Mouse (Mus musculus) hindbrain, embryonic 16.5 days (tissue): ENCODE measurements at regions not wholly inside any gene's neighbourhood (a gene's known extent, or its start where the extent isn't known, plus 50 kb on each side); places are given as distances from the start of the nearest gene placed in this dataset.

ENCODE experiments used
- ATAC-seq: fragments of 200-750 bp; cut with Nextera tagmentation; 2 replicates; pipeline ENCODE4 v1.8.0; 2017; ENCODE audit warnings: moderate TSS enrichment, moderate library complexity
- H3K27ac ChIP-seq: fragments of 300-500 bp; sonication (generic); 2 replicates; pipeline ENCODE4 v1.5.1; 2014; ENCODE audit warnings: low read depth, mild to moderate bottlenecking, control low read depth, low read length, moderate library complexity
- H3K27me3 ChIP-seq: fragments of 300-500 bp; sonication (generic); replicated peaks from 2 replicates; pipeline ENCODE4 v1.6.1; 2014; ENCODE audit warnings: low read length; ENCODE audit not compliant: control insufficient read depth, insufficient read depth
- H3K36me3 ChIP-seq: fragments of 300-500 bp; sonication (generic); 2 replicates; pipeline ENCODE4 v1.6.1; 2014; ENCODE audit warnings: mild to moderate bottlenecking, low read length, moderate library complexity, mixed read lengths; ENCODE audit not compliant: control insufficient read depth, insufficient read depth
- H3K4me1 ChIP-seq: fragments of 300-500 bp; sonication (generic); 2 replicates; pipeline ENCODE4 v1.6.1; 2014; ENCODE audit warnings: low read depth, low read length; ENCODE audit not compliant: control insufficient read depth, insufficient read depth
- H3K4me2 ChIP-seq: fragments of 300-500 bp; sonication (generic); 2 replicates; pipeline ENCODE4 v1.6.1; 2014; ENCODE audit warnings: mild to moderate bottlenecking, low read length, control low read depth, moderate library complexity
- H3K4me3 ChIP-seq: fragments of 300-500 bp; sonication (generic); 2 replicates; pipeline ENCODE4 v1.5.1; 2014; ENCODE audit warnings: mild to moderate bottlenecking, low read length, control low read depth, moderate library complexity
- H3K9ac ChIP-seq: fragments of 300-500 bp; sonication (generic); 2 replicates; pipeline ENCODE4 v1.6.1; 2014; ENCODE audit warnings: low read depth, mild to moderate bottlenecking, control low read depth, low read length, moderate library complexity
- H3K9me3 ChIP-seq: fragments of 300-500 bp; sonication (generic); 2 replicates; pipeline ENCODE4 v1.6.1; 2014; ENCODE audit warnings: mild to moderate bottlenecking, low read length, moderate library complexity; ENCODE audit not compliant: control insufficient read depth
- WGBS: fragments of 180-500 bp; shearing (Covaris S2); extraction: QIAGEN DNeasy Blood & Tissue Kit; methylation state at CpG from one replicate; pipeline ENCODE4 v1.1.7; 2014; 5-methylcytosine and 5-hydroxymethylcytosine counted together

DNA sequence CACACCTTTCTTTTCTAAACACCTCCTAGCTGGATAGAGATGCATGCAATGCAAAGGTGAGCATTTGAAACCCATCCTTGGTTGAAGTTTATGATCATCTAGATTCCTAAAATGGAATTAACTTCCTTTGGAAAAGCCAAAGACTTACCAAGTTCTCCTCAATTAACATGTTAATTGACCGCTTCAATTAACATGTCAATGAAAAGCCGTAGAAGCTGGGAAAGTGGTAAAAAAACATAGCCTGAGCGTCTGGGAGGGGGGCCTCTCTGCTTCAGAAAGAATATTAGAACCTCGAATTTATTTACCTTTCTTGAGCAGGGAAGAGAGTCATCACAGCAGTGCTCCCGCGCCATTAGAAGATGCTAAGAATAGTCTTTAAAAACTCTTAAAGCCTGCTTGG is 338.5 kb downstream of the Sox9 start:
- Histone ChIP-seq H3K4me3 (no peak overlapping the region), H3K9me3 (no peaks in the 10 kb centered on the region), H3K27me3 (no peaks in the 10 kb centered on the region), H3K4me1 (peaks cover 18% of the 10 kb centered on the region), H3K27ac (peak overlapping the region; percentile 6; the same call in 1 of the 2 replicates), H3K36me3 (no peaks in the 10 kb centered on the region), H3K9ac (no peak overlapping the region), H3K4me2 (no peak overlapping the region)
- WGBS, result 30% methylated on average over 6 of the region's 6 CpGs
- ATAC-seq, result no peak

DNA sequence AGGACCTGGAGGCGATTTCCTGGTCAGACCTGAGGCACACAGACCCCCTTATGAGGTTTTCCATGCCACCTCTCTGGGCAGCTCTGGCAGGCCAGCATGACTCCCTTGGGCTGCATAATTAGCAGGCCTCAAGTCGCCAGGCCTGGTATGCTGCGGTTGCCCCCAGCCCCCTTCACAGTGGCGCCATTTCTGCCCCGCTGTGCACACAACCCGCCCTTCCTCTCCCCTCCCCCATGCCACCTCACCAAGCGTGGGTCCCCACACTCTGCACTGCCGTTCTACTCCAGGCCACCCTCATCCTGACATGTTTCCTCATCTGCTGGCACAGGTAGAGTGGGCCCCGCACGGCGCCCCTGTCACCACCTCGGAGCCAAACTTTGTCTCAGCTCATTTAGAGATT is 339.3 kb downstream of the Sox9 start:
- Histone ChIP-seq H3K27me3 (no peaks in the 10 kb centered on the region), H3K36me3 (no peaks in the 10 kb centered on the region), H3K4me1 (peaks cover 18% of the 10 kb centered on the region), H3K9me3 (no peaks in the 10 kb centered on the region), H3K27ac (peak overlapping the region; percentile 6; the same call in 1 of the 2 replicates), H3K4me3 (no peak overlapping the region), H3K4me2 (no peak overlapping the region), H3K9ac (no peak overlapping the region)
- WGBS, result 39% methylated on average over 11 of the region's 12 CpGs
- ATAC-seq, result 0 out of 2 replicates have a peak, but pooled peaks have one; percentile 56

- H3K27ac ChIP-seq, result no peak overlapping the region
- H3K4me3 ChIP-seq, result no peak overlapping the region
- H3K4me2 ChIP-seq, result no peak overlapping the region
- WGBS, result 49% methylated on average over 9 of the region's 9 CpGs
- H3K27me3 ChIP-seq, result no peaks in the 10 kb centered on the region
- ATAC-seq, result no peak
- no peak overlapping the region; the same call in 1 of the 2 replicates for H3K9ac ChIP-seq
- no peaks in the 10 kb centered on the region for H3K9me3 ChIP-seq
- peaks cover 18% of the 10 kb centered on the region for H3K4me1 ChIP-seq
- no peaks in the 10 kb centered on the region for H3K36me3 ChIP-seq
Measured at GRCm38 (mm10) chr11:113122137-113122536, 340.1 kb downstream of the Sox9 start.

- Histone ChIP-seq H3K27me3 (no peaks in the 10 kb centered on the region), H3K27ac (no peak overlapping the region), H3K4me2 (no peak overlapping the region), H3K9ac (no peak overlapping the region), H3K4me1 (peaks cover 18% of the 10 kb centered on the region), H3K4me3 (no peak overlapping the region), H3K36me3 (no peaks in the 10 kb centered on the region), H3K9me3 (no peaks in the 10 kb centered on the region)
- 46% methylated on average over 2 of the region's 2 CpGs for WGBS
- no peak for ATAC-seq
Measured at GRCm38 (mm10) chr11:113122964-113123363, 340.9 kb downstream of the Sox9 start.

DNA sequence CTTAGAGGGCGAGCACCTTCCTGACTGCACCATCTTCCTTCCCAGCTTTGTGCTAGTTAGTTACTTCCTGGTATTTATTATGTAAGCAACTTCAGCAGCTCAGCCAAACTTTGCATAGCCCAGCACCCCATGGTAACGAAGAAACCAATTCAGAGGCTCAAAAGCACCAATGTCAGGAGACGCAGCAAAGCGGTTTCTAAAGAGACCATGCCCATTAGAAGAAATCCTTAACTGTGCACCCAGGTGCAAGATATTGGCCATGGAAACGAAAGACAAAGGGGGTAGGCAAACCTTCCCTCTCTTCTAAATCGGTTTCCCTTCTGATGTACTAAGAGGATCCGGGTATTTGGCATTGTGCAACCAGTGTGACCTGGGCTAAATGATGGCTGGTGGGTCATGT is 343.8 kb downstream of the Sox9 start:
- Histone ChIP-seq H3K27me3 (no peaks in the 10 kb centered on the region), H3K27ac (no peak overlapping the region), H3K4me1 (peaks cover 17% of the 10 kb centered on the region), H3K36me3 (no peaks in the 10 kb centered on the region), H3K9ac (no peak overlapping the region), H3K9me3 (no peaks in the 10 kb centered on the region), H3K4me3 (no peak overlapping the region), H3K4me2 (no peak overlapping the region)
- no peak for ATAC-seq
- 70% methylated on average over 7 of the region's 7 CpGs for WGBS

- Histone ChIP-seq H3K9ac (no peak overlapping the region), H3K27ac (no peak overlapping the region), H3K36me3 (no peaks in the 10 kb centered on the region), H3K27me3 (no peaks in the 10 kb centered on the region), H3K9me3 (no peaks in the 10 kb centered on the region), H3K4me3 (no peak overlapping the region), H3K4me2 (no peak overlapping the region), H3K4me1 (peaks cover 6% of the 10 kb centered on the region)
- ATAC-seq, result no peak
- WGBS, result 92% methylated on average over 5 of the region's 5 CpGs
Measured at GRCm38 (mm10) chr11:113129192-113129591, 347.2 kb downstream of the Sox9 start.

DNA sequence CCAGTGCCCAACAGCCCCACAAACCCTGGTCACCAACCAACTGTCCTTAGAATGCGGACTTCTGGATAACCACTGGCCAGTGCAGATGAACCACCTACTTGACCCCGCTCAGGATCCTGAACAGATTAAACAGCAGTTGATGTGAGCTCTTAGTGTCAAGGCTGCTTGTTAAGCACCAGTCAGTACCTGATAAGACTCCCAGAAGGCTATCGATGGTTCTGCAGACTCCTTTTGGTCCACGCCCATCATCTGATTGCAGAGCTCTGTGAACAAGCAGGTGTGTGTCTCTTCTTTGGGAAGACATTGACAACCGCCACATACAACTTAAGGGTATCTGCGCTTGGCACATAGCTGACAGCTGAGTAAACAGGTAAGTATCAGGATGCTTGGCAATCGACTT is 348.0 kb downstream of the Sox9 start:
- H3K4me2 ChIP-seq, result no peak overlapping the region
- no peaks in the 10 kb centered on the region for H3K27me3 ChIP-seq
- no peaks in the 10 kb centered on the region for H3K36me3 ChIP-seq
- WGBS, result 97% methylated on average over 7 of the region's 7 CpGs
- H3K9me3 ChIP-seq, result no peaks in the 10 kb centered on the region
- H3K27ac ChIP-seq, result no peak overlapping the region
- ATAC-seq, result no peak
- no peak overlapping the region for H3K4me3 ChIP-seq
- no peak overlapping the region for H3K9ac ChIP-seq
- peaks cover 6% of the 10 kb centered on the region for H3K4me1 ChIP-seq

- no peaks in the 10 kb centered on the region for H3K36me3 ChIP-seq
- WGBS, result 68% methylated on average over 23 of the region's 23 CpGs
- no peak overlapping the region for H3K4me2 ChIP-seq
- peaks cover 6% of the 10 kb centered on the region for H3K4me1 ChIP-seq
- H3K27ac ChIP-seq, result peak overlapping the region; percentile 11; the same call in 1 of the 2 replicates
- H3K9ac ChIP-seq, result no peak overlapping the region
- no peak overlapping the region for H3K4me3 ChIP-seq
- H3K27me3 ChIP-seq, result no peaks in the 10 kb centered on the region
- no peaks in the 10 kb centered on the region for H3K9me3 ChIP-seq
- ATAC-seq, result peak; percentile 83
Measured at GRCm38 (mm10) chr11:113132078-113133064, 350.3 kb downstream of the Sox9 start.

GRCm38 (mm10) chr11:113133407-113133806 is 351.4 kb downstream of the Sox9 start:
- H3K27ac ChIP-seq, result no peak overlapping the region; the same call in 1 of the 2 replicates
- H3K4me3 ChIP-seq, result no peak overlapping the region
- peaks cover 6% of the 10 kb centered on the region for H3K4me1 ChIP-seq
- ATAC-seq, result no peak
- WGBS, result 95% methylated on average over 4 of the region's 4 CpGs
- no peaks in the 10 kb centered on the region for H3K9me3 ChIP-seq
- no peaks in the 10 kb centered on the region for H3K27me3 ChIP-seq
- no peak overlapping the region for H3K4me2 ChIP-seq
- no peak overlapping the region for H3K9ac ChIP-seq
- H3K36me3 ChIP-seq, result no peaks in the 10 kb centered on the region
